Mouse (Mus musculus) spleen, adult 2 months (tissue): ENCODE data around the gene Hist1h4a.

ENCODE experiments used
- CTCF ChIP-seq: fragments of 200-500 bp; IDR thresholded peaks from 2 replicates; pipeline ENCODE4 v1.5.1; 2011; ENCODE audit warnings: mild to moderate bottlenecking, inconsistent platforms; ENCODE audit not compliant: insufficient read depth, insufficient read length, insufficient replicate concordance; ENCODE audit errors: extremely low read depth
- POLR2A ChIP-seq: fragments of 200-500 bp; IDR thresholded peaks from 2 replicates; pipeline ENCODE4 v1.6.1; 2011; ENCODE audit warnings: low read depth, low read length, inconsistent platforms

- TF ChIP-seq CTCF = no peak
- TF ChIP-seq POLR2A = no peak
These were observed 11.4 kb downstream of the Hist1h4a start for GRCm38 (mm10) chr13:23749563-23750121.
